Mouse (Mus musculus): ENCODE data around the gene Has1. TPM values are rescaled to one million over a fixed set of nuclear protein-coding genes. Genes with fewer than 3 reads are reported as not detected.

Gene Has1
- total RNA-seq, 2 experiments from 2014 or later: not detected

GRCm38 (mm10) chr17:17823612-17824336 is 31.2 kb downstream of the Has1 start:
- ATAC-seq (replicated peaks; ENCODE audit: low FRiP score, poor library complexity, severe bottlenecking): no peak

- no peak for ATAC-seq (replicated peaks; ENCODE audit: low FRiP score, poor library complexity, severe bottlenecking)
Observed at GRCm38 (mm10) chr17:17795527-17795926, 59.5 kb downstream of the Has1 start.

Other genes with a start within 250 kb of the Has1 start
- gene Lnpep, start 230.2 kb downstream of the Has1 start, total RNA-seq (2015; ENCODE audit: low replicate concordance): 45.0 and 50.7 TPM in 2 replicates
- gene Lnpep, start 230.2 kb downstream of the Has1 start, total RNA-seq (2017; ENCODE audit: low replicate concordance): 36.1 TPM in 2 replicates
- not detected in 2 replicates for gene Vmn2r90, start 151.5 kb downstream of the Has1 start, total RNA-seq (2015; ENCODE audit: low replicate concordance)
- gene Vmn2r90, start 151.5 kb downstream of the Has1 start, total RNA-seq (2017; ENCODE audit: low replicate concordance): not detected in 2 replicates
- not detected in 2 replicates for gene Spaca6, start 28.0 kb downstream of the Has1 start, total RNA-seq (2015; ENCODE audit: low replicate concordance)
- not detected in 2 replicates for gene Spaca6, start 28.0 kb downstream of the Has1 start, total RNA-seq (2017; ENCODE audit: low replicate concordance)
- 5.0 and 13.4 TPM in 2 replicates for gene Fpr1, start 28.7 kb upstream of the Has1 start, total RNA-seq (2015; ENCODE audit: low replicate concordance)
- 4.5 and 9.2 TPM in 2 replicates for gene Fpr1, start 28.7 kb upstream of the Has1 start, total RNA-seq (2017; ENCODE audit: low replicate concordance)
- 63.3 and 73.2 TPM in 2 replicates for gene Fpr2, start 32.6 kb upstream of the Has1 start, total RNA-seq (2015; ENCODE audit: low replicate concordance)
- 4.9 and 13.5 TPM in 2 replicates for gene Fpr2, start 32.6 kb upstream of the Has1 start, total RNA-seq (2017; ENCODE audit: low replicate concordance)
- gene Fpr3, start 32.6 kb upstream of the Has1 start, total RNA-seq (2015; ENCODE audit: low replicate concordance): not detected in 2 replicates
- not detected in 2 replicates for gene Fpr3, start 32.6 kb upstream of the Has1 start, total RNA-seq (2017; ENCODE audit: low replicate concordance)
- not detected in 2 replicates for gene Fpr-rs4, start 166.5 kb upstream of the Has1 start, total RNA-seq (2015; ENCODE audit: low replicate concordance)
- not detected in 2 replicates for gene Fpr-rs4, start 166.5 kb upstream of the Has1 start, total RNA-seq (2017; ENCODE audit: low replicate concordance)
- gene Vmn2r124, start 194.2 kb upstream of the Has1 start, total RNA-seq (2015; ENCODE audit: low replicate concordance): not detected in 2 replicates
- not detected in 2 replicates for gene Vmn2r124, start 194.2 kb upstream of the Has1 start, total RNA-seq (2017; ENCODE audit: low replicate concordance)
- gene Vmn2r91, start 229.8 kb upstream of the Has1 start, total RNA-seq (2015; ENCODE audit: low replicate concordance): not detected in 2 replicates
- gene Vmn2r91, start 229.8 kb upstream of the Has1 start, total RNA-seq (2017; ENCODE audit: low replicate concordance): not detected in 2 replicates

Measured in erythroid progenitor cell, adult 5-6 weeks (primary cell).